Mouse (Mus musculus) liver, embryonic 15.5 days (tissue): ENCODE measurements around the gene Ifngr2. TPM values are rescaled to one million over a fixed set of nuclear protein-coding genes. Genes with fewer than 3 reads are reported as not detected.
A peak's percentile ranks its signal among the peaks of the same experiment; 100 is the strongest.

ENCODE experiments used
- ATAC-seq: fragments of 200-750 bp; cut with Nextera tagmentation; 2 replicates; pipeline ENCODE4 v1.8.0; 2017; ENCODE audit warnings: moderate number of reproducible peaks, mild to moderate bottlenecking, moderate library complexity; ENCODE audit not compliant: insufficient read depth
- H3K27ac ChIP-seq: fragments of 300-500 bp; sonication (generic); replicated peaks from 2 replicates; pipeline ENCODE4 v1.5.1; 2015; ENCODE audit warnings: mild to moderate bottlenecking, inconsistent platforms
- H3K27me3 ChIP-seq: fragments of 300-500 bp; sonication (generic); 2 replicates; pipeline ENCODE4 v1.6.1; 2015; ENCODE audit warnings: mild to moderate bottlenecking, inconsistent platforms
- H3K36me3 ChIP-seq: fragments of 300-500 bp; sonication (generic); replicated peaks from 2 replicates; pipeline ENCODE4 v1.6.1; 2015; ENCODE audit warnings: moderate library complexity, mild to moderate bottlenecking, inconsistent platforms
- H3K4me1 ChIP-seq: fragments of 300-500 bp; sonication (generic); replicated peaks from 2 replicates; pipeline ENCODE4 v1.6.1; 2015; ENCODE audit warnings: inconsistent platforms
- H3K4me2 ChIP-seq: fragments of 300-500 bp; sonication (generic); 2 replicates; pipeline ENCODE4 v1.6.1; 2015; ENCODE audit warnings: moderate library complexity, mild to moderate bottlenecking, inconsistent platforms
- H3K4me3 ChIP-seq: fragments of 300-500 bp; sonication (generic); replicated peaks from 2 replicates; pipeline ENCODE4 v1.5.1; 2015; ENCODE audit warnings: mild to moderate bottlenecking, inconsistent platforms
- H3K9ac ChIP-seq: fragments of 300-500 bp; sonication (generic); 2 replicates; pipeline ENCODE4 v1.6.1; 2015; ENCODE audit warnings: moderate library complexity, mild to moderate bottlenecking, inconsistent platforms
- H3K9me3 ChIP-seq: fragments of 300-500 bp; sonication (generic); replicated peaks from 2 replicates; pipeline ENCODE4 v1.6.1; 2016; ENCODE audit warnings: inconsistent platforms
- WGBS: fragments of 180-500 bp; shearing (Covaris S2); methylation state at CpG from one replicate; pipeline ENCODE4 v1.1.7; 2015; ENCODE audit warnings: mixed read lengths; ENCODE audit not compliant: insufficient replicate concordance; 5-methylcytosine and 5-hydroxymethylcytosine counted together
- microRNA-seq: library from miRNA; unstranded; fragments of <30 nt; microRNA quantifications from one replicate; pipeline ENCODE4, GENCODE M21; 2016
- polyA plus RNA-seq: library from polyadenylated mRNA; unstranded; fragments of >200 nt; fragmentation: Nextera tagmentation; extraction: Ambion mirVana; gene quantifications from 2 replicates; pipeline ENCODE4 v1.2.1, GENCODE M21; 2015

Ifngr2 gene
- polyA plus RNA-seq, 1 experiment from 2014 or later, result 16.1 TPM

DNA sequence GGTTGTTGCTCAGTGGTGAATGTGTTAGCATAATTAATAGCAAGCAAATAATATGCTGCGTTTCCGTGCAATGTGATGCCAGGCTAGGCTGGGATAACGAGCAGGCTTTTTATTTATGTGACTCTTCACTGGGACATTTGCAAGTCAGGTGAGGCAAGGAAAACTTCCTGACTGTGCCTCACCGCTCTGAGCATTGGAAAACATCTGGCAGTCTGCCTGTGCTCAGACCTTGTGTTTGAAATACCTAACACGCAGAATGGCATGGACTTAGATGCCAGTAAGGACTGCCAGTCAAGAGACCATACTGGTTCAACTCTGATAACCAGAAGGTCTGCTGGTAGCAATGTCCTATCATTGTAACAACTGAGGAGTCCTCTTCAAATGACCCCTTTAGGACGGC, 58.3 kb downstream of the Ifngr2 start:
- no peak overlapping the region for H3K9ac ChIP-seq
- no peak overlapping the region for H3K4me2 ChIP-seq
- 72% methylated on average over 6 of the region's 6 CpGs for WGBS
- no peak overlapping the region for H3K4me3 ChIP-seq
- H3K4me1 ChIP-seq, result peaks cover 11% of the 10 kb centered on the region; the same call in 1 of the 2 replicates
- H3K27ac ChIP-seq, result no peak overlapping the region
- no peaks in the 10 kb centered on the region for H3K9me3 ChIP-seq
- H3K36me3 ChIP-seq, result no peaks in the 10 kb centered on the region
- no peak for ATAC-seq
- H3K27me3 ChIP-seq, result peaks cover 18% of the 10 kb centered on the region

GRCm38 (mm10) chr16:91606958-91607357, 60.1 kb downstream of the Ifngr2 start:
- WGBS, result 45% methylated on average over 8 of the region's 8 CpGs
- no peak overlapping the region for H3K9ac ChIP-seq
- peaks cover 3% of the 10 kb centered on the region; the same call in 1 of the 2 replicates for H3K27me3 ChIP-seq
- H3K4me2 ChIP-seq, result no peak overlapping the region
- ATAC-seq, result 0 out of 2 replicates have a peak, but pooled peaks have one; percentile 18
- 0 out of 2 replicates have a peak, but pooled peaks cover 3% of the 10 kb centered on the region for H3K4me1 ChIP-seq
- H3K27ac ChIP-seq, result no peak overlapping the region
- no peaks in the 10 kb centered on the region for H3K36me3 ChIP-seq
- no peak overlapping the region for H3K4me3 ChIP-seq
- H3K9me3 ChIP-seq, result no peaks in the 10 kb centered on the region

GRCm38 (mm10) chr16:91609501-91610245, 62.8 kb downstream of the Ifngr2 start:
- no peak overlapping the region for H3K4me3 ChIP-seq
- ATAC-seq, result no peak
- no peaks in the 10 kb centered on the region for H3K36me3 ChIP-seq
- no peak overlapping the region for H3K27ac ChIP-seq
- WGBS, result 62% methylated on average over 9 of the region's 9 CpGs
- no peaks in the 10 kb centered on the region for H3K4me1 ChIP-seq
- H3K27me3 ChIP-seq, result no peaks in the 10 kb centered on the region
- no peak overlapping the region for H3K4me2 ChIP-seq
- H3K9ac ChIP-seq, result no peak overlapping the region
- no peaks in the 10 kb centered on the region for H3K9me3 ChIP-seq

- Histone ChIP-seq H3K27me3 (no peaks in the 10 kb centered on the region), H3K36me3 (no peaks in the 10 kb centered on the region), H3K4me3 (no peak overlapping the region), H3K9me3 (no peaks in the 10 kb centered on the region), H3K4me2 (no peak overlapping the region; the same call in 1 of the 2 replicates), H3K9ac (no peak overlapping the region), H3K27ac (no peak overlapping the region), H3K4me1 (no peaks in the 10 kb centered on the region)
- WGBS, result 50% methylated on average over 11 of the region's 11 CpGs
- no peak for ATAC-seq
Measured at GRCm38 (mm10) chr16:91611248-91611647, 64.4 kb downstream of the Ifngr2 start.

DNA sequence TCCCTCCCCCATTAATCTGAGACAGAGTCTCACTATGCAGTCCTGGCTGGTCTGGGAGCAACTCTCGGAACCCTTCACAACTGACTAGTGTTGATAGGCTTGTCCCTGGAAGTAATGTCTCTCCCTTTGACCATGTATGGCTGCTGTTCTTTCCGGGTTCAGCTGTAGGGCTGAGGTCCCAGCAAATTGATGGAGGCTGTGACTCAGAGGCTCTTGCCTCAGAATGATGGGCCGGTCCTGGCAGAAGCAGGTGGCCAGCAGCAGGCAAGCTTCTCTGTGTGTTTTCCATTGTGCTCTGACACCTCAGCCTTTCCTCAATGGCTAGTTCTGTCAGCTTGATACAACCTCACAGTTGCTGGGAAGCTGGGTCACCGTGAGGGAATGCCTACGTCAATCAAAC, 65.7 kb downstream of the Ifngr2 start:
- Histone ChIP-seq H3K4me3 (no peak overlapping the region), H3K4me2 (no peak overlapping the region), H3K9me3 (no peaks in the 10 kb centered on the region), H3K9ac (no peak overlapping the region), H3K27ac (no peak overlapping the region), H3K4me1 (no peaks in the 10 kb centered on the region), H3K36me3 (no peaks in the 10 kb centered on the region), H3K27me3 (peaks cover 4% of the 10 kb centered on the region; the same call in 1 of the 2 replicates)
- 76% methylated on average over 5 of the region's 5 CpGs for WGBS
- no peak for ATAC-seq

DNA sequence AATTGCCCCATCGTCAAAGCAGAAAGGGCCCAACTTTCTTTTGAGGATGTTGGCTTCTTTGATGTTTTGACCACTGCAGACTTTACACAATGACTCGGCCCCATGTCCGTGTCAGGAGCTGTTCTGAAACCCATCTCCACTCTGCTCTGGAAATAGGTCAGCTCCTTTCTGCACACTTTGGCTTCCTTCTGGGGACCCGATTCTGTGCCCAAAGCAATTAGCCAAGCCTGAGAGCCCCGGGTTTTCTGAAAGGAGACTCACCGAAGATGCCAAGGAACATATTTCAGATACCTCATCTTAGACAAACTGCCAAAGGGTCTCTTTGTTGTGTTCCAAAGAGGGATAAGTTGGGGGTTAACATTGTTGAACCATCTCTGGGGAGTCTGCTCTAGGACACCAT, 67.7 kb downstream of the Ifngr2 start:
- H3K9me3 ChIP-seq, result no peaks in the 10 kb centered on the region
- H3K4me1 ChIP-seq, result peaks cover 8% of the 10 kb centered on the region
- H3K4me2 ChIP-seq, result no peak overlapping the region
- no peak overlapping the region for H3K4me3 ChIP-seq
- WGBS, result 65% methylated on average over 6 of the region's 6 CpGs
- H3K27me3 ChIP-seq, result peaks cover 4% of the 10 kb centered on the region; the same call in 1 of the 2 replicates
- no peak for ATAC-seq
- H3K36me3 ChIP-seq, result no peaks in the 10 kb centered on the region
- H3K27ac ChIP-seq, result no peak overlapping the region
- H3K9ac ChIP-seq, result no peak overlapping the region

Small RNA genes within 50 kb of the gene (microRNA-seq; reads per million reads assigned to microRNA genes)
- not detected for gene Mir6367

Other genes with a start within 250 kb of the Ifngr2 start
- 86.9 and 90.8 TPM in 2 replicates for gene Ifnar2, start 174.3 kb upstream of the Ifngr2 start, polyA plus RNA-seq
- gene Gm21970, start 155.4 kb upstream of the Ifngr2 start, polyA plus RNA-seq, result 0.31 TPM in 1 of 2 replicates, not detected in the other
- gene Il10rb, start 140.9 kb upstream of the Ifngr2 start, polyA plus RNA-seq, result 29.9 and 34.7 TPM in 2 replicates
- gene Ifnar1, start 61.8 kb upstream of the Ifngr2 start, polyA plus RNA-seq, result 19.4 and 21.6 TPM in 2 replicates
- 6.8 and 7.4 TPM in 2 replicates for gene Tmem50b, start 50.7 kb downstream of the Ifngr2 start, polyA plus RNA-seq
- gene Dnajc28, start 72.0 kb downstream of the Ifngr2 start, polyA plus RNA-seq, result 1.7 and 2.1 TPM in 2 replicates
- 57.4 and 65.8 TPM in 2 replicates for gene Gart, start 99.9 kb downstream of the Ifngr2 start, polyA plus RNA-seq
- 36.7 and 39.5 TPM in 2 replicates for gene Son, start 100.4 kb downstream of the Ifngr2 start, polyA plus RNA-seq
- 32.8 and 34.7 TPM in 2 replicates for gene Donson, start 141.7 kb downstream of the Ifngr2 start, polyA plus RNA-seq
- gene Cryzl1, start 181.9 kb downstream of the Ifngr2 start, polyA plus RNA-seq, result 33.5 and 33.7 TPM in 2 replicates
- gene Itsn1, start 182.2 kb downstream of the Ifngr2 start, polyA plus RNA-seq, result 46.4 and 50.4 TPM in 2 replicates